Mouse (Mus musculus): ENCODE measurements at regions not wholly inside any gene's neighbourhood (a gene's known extent, or its start where the extent isn't known, plus 50 kb on each side); places are given as distances from the start of the nearest gene placed in this dataset.

DNA sequence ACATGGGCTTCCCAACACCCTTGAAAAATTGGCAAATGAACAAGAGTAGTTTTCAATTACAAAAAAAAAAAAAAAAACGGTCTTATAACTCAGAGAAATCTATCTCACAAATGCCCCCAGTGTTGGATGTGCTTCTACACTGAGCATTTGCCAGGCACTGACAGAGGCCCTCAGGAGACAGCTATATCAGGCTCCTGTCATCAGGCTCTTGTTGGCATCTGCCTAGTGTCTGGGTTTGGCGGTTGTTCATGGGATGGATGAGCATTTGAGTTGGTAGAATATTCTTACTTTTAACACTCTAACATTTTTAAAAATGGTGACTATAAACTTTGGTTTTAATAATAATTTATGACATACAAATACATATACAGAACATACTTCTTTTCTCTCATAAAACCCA lies 1555.4 kb upstream of the Map3k7 start:
- DNase-seq: peak; percentile 86

DNA sequence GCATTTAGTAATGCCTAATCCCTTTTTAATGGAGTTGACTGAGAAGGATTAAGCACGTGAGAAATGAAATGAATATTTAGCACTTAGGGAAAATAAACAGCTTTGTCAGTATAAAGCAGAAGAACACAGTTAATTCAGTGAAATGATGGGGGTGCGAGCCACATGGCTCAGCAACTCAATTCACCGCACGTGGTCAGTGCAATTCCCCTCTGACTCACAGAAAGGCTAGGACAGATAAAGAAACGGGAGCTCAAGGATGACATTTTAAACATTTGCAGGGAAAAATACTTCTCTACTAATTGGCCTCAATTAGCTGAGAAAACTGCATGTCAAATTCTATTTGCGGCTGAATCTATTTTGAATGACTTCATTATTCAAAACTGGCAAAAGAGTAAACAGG lies 1516.3 kb upstream of the Map3k7 start:
- no peak for DNase-seq

DNA sequence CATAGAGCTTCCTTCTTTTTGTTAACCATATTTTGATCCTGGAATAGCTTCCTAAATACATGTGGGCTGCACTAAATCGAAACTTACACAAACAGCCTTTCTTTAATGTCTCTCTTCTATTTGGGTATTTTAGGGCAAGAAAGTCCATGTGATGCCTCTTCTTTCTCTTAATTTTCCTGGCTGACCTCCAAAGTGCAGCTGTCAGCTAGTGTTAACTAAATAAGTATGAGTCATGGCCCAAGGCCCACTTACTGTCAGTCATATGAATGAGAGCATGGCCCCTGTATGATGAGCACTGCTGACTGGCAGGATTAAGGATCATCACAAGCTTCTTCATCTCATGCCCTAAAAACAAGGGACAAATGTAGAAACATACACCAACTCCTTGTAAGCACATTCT lies 1513.5 kb upstream of the Map3k7 start:
- no peak for DNase-seq

DNA sequence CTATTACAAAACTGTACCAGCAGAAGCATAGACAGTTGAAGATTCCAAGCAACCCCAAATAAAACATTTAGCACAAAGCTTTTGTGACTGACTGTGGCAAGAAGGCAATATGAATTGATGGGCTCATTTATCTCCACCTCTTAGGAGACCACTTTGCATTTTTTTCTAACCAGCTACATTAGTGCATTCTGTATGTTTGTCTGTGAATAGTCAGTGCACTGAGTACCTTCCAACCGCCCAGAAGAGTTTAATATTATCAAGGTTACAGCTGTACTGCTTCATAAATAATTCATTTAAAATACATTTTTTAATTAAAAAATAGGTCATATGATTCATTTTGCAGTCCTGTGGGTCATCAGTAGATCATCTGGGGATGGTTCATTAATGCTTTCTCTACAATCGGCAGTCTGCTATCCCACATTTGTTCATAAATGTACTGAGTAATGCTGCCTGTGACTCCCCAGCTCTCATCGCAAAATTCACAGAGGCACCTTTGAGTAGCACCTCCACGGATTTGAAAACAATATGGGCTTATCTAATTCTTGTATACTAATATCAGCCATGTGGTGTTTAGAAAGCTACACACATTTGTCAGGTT lies 1496.5 kb upstream of the Map3k7 start:
- no peak for DNase-seq

DNA sequence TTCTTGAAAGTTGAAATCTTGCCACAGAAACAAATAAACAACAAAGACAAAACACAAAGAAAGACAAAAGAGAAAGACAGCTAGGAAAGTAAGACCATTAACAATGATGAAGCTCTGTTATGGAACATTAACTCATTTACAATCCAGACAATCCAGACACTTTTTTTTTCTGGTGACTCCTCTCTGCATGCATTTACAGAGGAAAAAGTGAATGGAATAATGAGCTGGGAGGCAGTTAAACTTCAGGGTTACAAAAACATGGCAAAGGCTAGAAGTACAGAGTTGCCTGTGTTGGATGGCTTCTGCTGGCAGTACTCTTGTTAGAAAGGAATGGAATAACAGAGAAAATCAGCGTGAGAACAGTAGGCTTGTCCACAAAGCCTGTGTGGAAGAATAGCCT lies 1487.3 kb upstream of the Map3k7 start:
- DNase-seq: no peak

DNA sequence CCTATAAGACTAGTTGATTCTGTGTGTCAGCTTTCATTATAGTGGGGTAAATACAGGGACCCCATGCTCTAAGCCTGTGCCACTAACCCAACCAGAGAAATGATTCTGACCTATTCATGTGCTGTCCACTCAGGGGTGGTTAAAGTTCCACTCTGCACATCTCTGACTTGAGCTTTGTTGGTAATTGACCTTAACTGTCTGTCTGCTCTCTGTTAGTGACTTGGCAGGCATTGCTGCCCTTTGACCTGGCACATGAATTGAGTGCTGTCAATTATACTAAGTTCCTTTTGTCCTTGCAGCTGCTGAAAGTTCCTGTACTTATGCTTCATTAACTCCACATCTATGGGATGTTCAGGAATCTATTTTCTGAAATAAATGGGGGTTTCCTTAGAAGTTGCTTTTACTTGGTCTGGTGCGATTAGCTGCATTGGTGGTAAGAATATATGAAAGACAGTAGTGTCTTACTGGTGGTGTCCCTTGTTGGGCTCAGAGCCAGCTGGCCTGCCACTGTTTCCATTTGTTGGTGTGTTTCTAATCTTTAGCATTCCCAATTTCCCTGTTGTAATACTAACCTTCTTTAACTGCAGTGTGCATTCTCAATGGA lies 1463.7 kb upstream of the Map3k7 start:
- DNase-seq: no peak

Data from heart, adult 11 months (tissue).